Mouse (Mus musculus) gastrocnemius, postnatal 14 days (tissue): ENCODE measurements around the gene Inpp4b. TPM values are rescaled to one million over a fixed set of nuclear protein-coding genes. Genes with fewer than 3 reads are reported as not detected.

Experiments
- DNase-seq: peaks from one replicate; pipeline ENCODE4 v3.0.0; 2021; ENCODE audit warnings: mixed read lengths
- intact Hi-C: fragments of 180-260 bp; cut with DNase I; formaldehyde crosslinking; loops from one replicate; pipeline ENCODE4 v1.15.1; 2025; ENCODE audit warnings: low total_unique reads
- total RNA-seq, 2 experiments: library from RNA; stranded (reverse); gene quantifications; 2 replicates each; pipeline ENCODE4 v1.2.3; 2021

Gene Inpp4b
- total RNA-seq, 2 experiments from 2014 or later: 13.2 to 16.5 TPM

GRCm38 (mm10) chr8:81858393-81858792 lies 516.0 kb downstream of the Inpp4b start:
- intact Hi-C loops: no loop called here
- no peak for DNase-seq

DNA sequence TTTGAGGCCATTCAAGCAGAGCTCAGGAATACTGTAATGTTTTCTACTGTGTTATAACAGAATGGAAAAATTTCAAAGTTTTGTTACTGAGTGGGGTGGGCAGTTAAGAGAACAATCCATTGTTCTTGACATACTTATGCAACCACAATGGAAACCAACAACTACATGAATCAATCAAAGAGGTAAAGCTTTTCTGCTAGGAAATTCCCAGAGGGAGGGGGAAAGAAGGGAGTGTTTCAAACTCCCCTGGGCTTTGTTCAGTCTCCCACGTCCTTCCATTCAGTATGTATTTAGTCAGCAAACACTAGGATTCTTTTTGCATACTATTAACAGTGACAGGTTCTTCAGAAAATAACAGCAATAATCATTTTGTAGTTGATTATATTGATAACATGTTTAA lies 517.4 kb downstream of the Inpp4b start:
- DNase-seq: no peak
- intact Hi-C loops: no loop called here

DNA sequence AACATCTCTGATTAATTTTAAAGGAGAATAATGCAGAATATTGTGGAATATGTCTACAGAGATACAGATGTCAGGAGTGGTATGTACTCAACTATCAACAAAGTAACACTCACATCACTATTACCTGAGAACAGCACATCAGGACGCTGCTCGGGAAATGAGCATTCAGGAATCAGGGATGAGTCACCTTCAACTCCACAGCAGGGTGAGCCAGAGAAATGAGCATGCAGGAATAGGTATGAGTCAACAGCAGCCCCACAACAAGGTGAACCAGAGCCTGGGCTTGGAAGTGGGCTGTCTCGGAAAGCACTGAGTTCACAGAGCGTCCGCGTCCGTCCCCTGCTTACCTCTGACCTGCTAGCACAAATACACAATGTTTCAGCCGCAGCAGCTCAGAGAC lies 519.0 kb downstream of the Inpp4b start:
- no peak for DNase-seq
- intact Hi-C loops: no loop called here

DNA sequence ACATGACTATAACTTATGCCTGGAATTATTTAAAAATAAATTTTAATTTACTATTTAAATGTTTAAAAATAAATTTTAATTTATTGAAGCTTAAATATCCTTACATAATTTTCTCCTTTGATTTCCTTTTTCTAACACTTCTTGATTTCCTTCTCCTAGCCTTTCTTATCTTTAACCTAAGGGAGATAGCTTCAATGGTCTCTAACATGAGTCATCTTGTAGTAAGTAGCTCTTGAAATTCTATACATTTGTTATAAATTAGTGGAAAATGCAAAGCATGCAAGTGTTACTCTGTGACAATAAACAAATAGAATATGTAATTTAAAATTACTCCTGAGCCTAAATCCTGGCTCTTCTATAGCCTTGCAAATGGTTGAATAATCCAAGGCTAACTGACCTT lies 520.4 kb downstream of the Inpp4b start:
- no peak for DNase-seq

DNA sequence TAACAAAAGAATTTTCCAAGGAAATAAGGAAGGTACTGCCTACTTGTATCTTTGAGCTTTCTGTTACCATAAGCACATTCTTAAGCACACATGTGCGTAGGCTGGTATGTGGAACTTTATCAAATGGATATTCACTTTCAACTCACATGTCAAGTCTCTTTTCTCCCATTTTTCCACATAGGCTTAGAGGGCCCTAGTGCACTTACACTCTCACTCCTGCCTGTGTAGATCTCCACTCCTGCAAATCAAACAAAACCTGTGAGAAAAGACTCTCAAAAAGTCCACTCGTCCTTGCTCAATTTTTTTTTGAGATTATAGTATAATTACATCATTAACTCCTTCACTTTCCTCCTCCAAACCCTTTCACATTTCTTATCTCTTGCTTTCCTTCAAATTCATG lies 522.0 kb downstream of the Inpp4b start:
- no peak for DNase-seq
- intact Hi-C loops: no loop called here

More for the DNA sequence above, 520.4 kb downstream of the Inpp4b start:
- intact Hi-C loops: no loop called here

DNA sequence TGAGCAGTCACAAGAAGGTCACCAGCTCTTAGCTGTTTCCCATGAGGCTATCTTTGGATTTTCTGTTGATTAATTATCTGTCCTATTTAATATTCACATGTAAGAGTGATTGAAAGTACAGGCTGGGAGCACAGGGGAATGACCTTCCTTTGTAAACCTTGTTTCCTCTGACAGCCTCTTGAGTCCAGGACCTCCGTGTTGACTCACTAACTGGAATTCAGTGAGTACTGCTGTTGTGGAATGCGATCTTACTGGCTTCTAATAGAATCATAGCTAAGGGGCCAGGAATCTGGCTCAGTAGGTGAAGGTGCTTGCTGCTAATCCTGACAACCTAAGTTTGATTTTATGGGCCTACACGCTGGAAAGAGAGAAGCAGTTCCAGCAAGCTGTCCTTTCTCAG lies 523.3 kb downstream of the Inpp4b start:
- DNase-seq: no peak
- intact Hi-C loops: no loop called here

GRCm38 (mm10) chr8:81867020-81867419 lies 524.7 kb downstream of the Inpp4b start:
- intact Hi-C loops: no loop called here
- peak; percentile 16 for DNase-seq

DNA sequence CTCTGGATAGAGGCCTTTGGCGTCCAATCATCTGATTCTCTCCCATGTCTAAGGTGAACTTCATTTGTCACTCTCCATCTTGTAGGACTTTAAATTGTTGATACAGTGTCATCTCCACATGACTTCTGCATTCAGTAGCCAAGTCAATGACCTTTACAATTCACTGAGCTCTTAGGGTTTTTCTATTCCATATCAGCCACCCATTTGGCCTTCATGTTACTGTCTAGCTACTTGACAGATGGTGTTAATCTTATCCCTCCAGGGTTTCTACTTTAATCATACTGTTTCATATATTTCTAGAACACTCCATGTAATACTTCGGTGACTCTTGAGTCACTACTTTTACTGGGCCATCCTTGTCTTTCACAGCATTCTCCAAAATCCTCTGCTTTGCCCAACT lies 528.1 kb downstream of the Inpp4b start:
- intact Hi-C loops: no loop called here
- DNase-seq: no peak

DNA sequence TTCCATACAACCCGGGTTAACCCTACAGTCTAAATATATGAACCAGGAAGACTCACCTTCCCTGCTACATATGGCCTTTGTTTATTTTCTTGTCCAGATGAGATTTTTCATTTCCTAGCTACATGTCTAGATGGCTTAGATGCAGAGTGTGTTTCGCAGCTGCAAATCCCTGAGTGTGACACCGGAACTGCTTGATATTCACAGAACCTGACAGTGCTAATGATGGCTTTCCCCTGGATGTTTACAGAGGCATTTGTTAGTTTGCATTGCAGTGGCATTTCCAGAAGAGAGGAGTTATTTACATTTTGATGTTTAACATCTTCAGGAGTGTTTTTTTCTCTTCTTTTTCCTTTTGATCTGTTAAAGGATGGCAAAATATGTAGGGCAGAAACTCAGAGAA lies 537.7 kb downstream of the Inpp4b start:
- DNase-seq: no peak
- intact Hi-C loops: no loop called here

GRCm38 (mm10) chr8:81884195-81884594 lies 541.8 kb downstream of the Inpp4b start:
- no peak for DNase-seq

GRCm38 (mm10) chr8:81888843-81889242 lies 546.5 kb downstream of the Inpp4b start:
- peak; percentile 7 for DNase-seq
- intact Hi-C loops: no loop called here

More at GRCm38 (mm10) chr8:81884195-81884594, 541.8 kb downstream of the Inpp4b start:
- intact Hi-C loops: no loop called here

DNA sequence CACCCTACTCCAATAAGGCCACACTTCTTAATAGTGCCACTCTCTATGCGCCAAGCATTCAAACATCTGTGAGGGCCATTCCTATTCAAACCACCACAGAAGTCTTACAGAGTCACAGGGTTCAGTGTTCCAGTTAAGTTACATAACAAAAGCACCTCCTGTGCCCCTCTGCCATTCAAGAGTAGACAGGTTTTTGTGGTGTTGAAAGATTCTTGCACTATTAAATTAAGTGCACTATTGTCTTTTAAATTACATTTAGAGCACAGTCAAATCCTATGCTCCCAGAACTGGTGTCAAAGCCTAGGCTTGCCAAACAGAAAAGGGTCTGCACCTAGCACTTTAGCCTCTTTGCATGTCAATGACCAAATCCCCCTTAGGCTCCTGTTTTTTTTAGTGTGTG lies 550.9 kb downstream of the Inpp4b start:
- intact Hi-C loops: no loop called here
- DNase-seq: no peak

GRCm38 (mm10) chr8:81946812-81947211 lies 604.5 kb downstream of the Inpp4b start:
- DNase-seq: no peak
- intact Hi-C loops: no loop called here

GRCm38 (mm10) chr8:81953101-81953500 lies 610.7 kb downstream of the Inpp4b start:
- DNase-seq: no peak
- intact Hi-C loops: no loop called here

DNA sequence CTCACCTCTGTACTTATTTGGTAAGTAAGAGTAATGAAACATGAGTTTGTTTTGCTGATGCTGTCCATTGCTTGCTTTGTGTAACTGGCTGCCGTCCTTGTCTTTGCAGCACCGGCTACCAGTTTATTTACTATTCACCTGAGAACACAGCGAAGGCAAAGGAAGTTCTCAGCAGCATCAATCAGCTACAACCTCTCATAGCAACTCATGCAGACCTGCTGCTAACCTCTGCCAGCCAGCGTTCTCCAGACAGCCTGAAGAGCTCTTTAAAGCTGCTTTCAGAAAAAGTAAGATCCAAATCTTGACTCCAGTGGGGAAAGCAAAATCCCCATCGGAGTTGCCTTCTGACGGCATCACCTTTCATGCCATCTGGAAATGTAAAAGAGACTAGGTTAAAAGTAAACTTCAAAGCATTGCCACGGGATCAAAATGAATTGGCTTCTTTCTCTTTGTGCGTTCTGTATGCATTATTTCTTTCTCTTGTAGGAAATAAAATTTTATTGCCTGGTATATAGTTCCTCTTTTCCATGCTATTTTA lies 642.8 kb downstream of the Inpp4b start:
- intact Hi-C loops: no loop called here
- DNase-seq: no peak

DNA sequence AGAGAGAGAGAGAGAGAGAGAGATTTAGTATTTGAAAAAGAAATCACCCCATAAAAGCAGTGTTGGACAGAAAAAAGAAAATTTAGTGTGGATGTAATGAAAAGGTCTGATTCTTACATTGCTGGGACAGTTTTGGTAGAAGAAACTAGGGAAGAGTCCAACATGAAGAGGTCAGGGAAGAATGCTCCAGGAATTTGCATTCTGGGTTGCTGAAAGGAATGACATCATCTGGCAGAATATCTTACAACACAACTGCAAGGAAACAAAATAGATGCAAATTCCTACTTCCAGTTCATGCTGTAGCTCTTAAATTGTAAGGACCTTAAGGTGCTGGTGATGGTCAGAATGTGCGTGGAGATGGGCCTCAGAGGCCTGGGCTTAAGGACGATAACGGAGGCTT lies 650.6 kb downstream of the Inpp4b start:
- intact Hi-C loops: no loop called here
- DNase-seq: no peak

DNA sequence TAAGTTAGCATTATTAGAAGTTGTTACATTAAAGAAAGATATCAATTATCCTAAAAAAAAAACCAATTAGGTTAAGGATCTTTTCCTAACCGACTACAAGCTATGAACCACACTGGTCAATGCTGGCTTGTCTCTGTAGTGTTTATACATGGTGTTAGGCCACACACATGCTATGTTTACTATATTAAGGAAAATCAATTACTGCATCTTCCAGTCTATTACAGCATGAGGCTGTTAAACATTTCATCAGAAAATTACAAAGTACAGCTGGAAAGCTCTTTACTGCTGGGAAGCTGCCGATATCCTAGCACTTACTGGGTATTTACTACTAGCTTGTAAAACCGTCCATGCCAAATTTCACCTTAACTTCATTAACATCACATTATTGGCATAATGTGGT lies 653.9 kb downstream of the Inpp4b start:
- intact Hi-C loops: no loop called here
- DNase-seq: no peak

GRCm38 (mm10) chr8:81996823-81997222 lies 654.5 kb downstream of the Inpp4b start:
- intact Hi-C loops: no loop called here
- DNase-seq: no peak

DNA sequence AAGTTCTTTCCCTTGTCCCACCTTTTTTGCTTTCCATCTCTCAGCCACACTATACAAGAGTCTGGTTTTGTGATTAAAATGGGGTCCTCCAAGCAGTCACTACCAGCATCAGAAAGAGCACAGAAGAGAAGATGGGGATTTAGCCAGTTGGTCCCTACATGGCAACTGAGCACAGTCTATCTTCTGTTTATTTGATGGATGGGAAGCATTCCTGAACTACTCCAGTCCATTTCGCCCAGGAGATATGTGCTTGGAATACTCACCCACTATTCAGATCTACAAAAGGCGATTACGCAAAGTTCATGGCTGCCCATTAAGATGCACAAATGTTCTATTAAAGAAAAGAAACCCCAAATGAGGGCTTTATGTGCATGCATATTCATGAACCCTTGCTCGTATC lies 661.8 kb downstream of the Inpp4b start:
- DNase-seq: no peak
- intact Hi-C loops: no loop called here

DNA sequence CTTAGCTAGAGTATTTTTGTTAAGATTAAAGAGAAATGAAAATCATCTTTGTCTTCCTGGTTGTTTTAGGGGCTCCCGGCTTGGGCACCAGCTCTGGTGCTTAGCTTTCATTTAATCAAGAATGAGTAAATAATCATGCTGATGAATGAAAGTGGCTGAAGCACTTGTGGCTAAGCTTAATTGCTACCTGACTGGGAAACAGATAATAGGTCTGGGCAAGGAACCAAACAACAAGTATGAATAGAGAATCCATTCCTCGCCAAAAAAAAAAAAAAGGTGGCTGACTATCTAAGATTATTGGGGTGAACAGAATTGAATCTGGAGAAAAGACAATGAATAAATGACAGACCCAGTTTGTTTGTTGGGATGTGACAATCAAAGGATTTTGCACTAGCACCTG lies 663.1 kb downstream of the Inpp4b start:
- intact Hi-C loops: no loop called here
- no peak for DNase-seq

DNA sequence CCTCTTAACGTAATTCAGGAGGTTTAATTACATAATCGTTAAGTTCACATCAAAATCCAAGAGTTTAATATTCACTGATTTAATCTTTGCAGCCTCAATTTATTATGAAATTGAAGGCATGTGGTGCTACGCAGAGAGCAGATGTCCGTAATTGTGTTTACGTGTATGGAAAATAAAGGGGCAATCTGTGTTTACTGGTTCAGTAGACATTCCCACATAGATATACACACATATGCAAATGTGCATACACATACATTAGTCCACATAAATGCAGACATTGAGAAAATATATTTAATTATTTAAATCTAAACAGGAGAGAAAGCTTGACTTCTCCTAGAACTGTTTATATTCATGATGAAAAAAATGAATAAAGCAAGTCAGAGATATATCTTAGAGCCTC lies 675.4 kb downstream of the Inpp4b start:
- DNase-seq: no peak
- intact Hi-C loops: no loop called here

GRCm38 (mm10) chr8:82027401-82027800 lies 685.0 kb downstream of the Inpp4b start:
- intact Hi-C loops: loop anchor here (5.0 kb wide), 1 partner anchor 555 kb away; no protein-coding TSS in a partner anchor
- DNase-seq: no peak
